In genomic region chr7:25619722-25619991, GRCm38 (mm10) we compare ENCODE assay signal across 1 mouse cellular context.
TF ChIP-seq lines count a peak whose summit lies in the region.

No protein-coding gene starts in this region.

TF ChIP-seq in CH12.LX, 34 proteins besides CTCF, POLR2A, EP300 and RAD21:
- no peak for TF ChIP-seq ZKSCAN1 (IDR thresholded peaks at IDR 0.05; ENCODE audit: borderline replicate concordance, low read depth, low read length)
- no peak for TF ChIP-seq POLR2AphosphoS2 (IDR thresholded peaks at IDR 0.05; ENCODE audit: low read depth, low read length)
- no peak for TF ChIP-seq IRF4 (IDR thresholded peaks at IDR 0.05; ENCODE audit: low read depth, low read length)
- TF ChIP-seq MAFK (IDR thresholded peaks at IDR 0.05; ENCODE audit: insufficient replicate concordance, low read length), result no peak
- TF ChIP-seq JUND (conservative IDR thresholded peaks at IDR 0.05; ENCODE audit: low read depth, low read length), result no peak
- TF ChIP-seq E2F4 (IDR thresholded peaks at IDR 0.05; ENCODE audit: insufficient replicate concordance, low read depth, low read length), result no peak
- no peak for TF ChIP-seq TBP (conservative IDR thresholded peaks at IDR 0.05; ENCODE audit: low read depth, low read length)
- no peak for TF ChIP-seq CHD2 (IDR thresholded peaks at IDR 0.05; ENCODE audit: low read length)
- TF ChIP-seq UBTF (IDR thresholded peaks at IDR 0.05; ENCODE audit: low read depth, low read length), result no peak
- TF ChIP-seq USF2 (conservative IDR thresholded peaks at IDR 0.05; ENCODE audit: low read depth, low read length), result no peak
- no peak for TF ChIP-seq BHLHE40 (IDR thresholded peaks at IDR 0.05; ENCODE audit: low read depth, low read length)
